Mouse (Mus musculus) olfactory bulb, adult 2 months (tissue): ENCODE results near the gene Gm17079.

ENCODE experiments used
- CTCF ChIP-seq: fragments of 200-500 bp; IDR thresholded peaks from 2 replicates; pipeline ENCODE4 v1.5.1; 2012; ENCODE audit warnings: low read depth, mild to moderate bottlenecking, low read length, moderate library complexity; ENCODE audit not compliant: insufficient read depth
- POLR2A ChIP-seq: fragments of 200-500 bp; IDR thresholded peaks from 2 replicates; pipeline ENCODE4 v1.6.1; 2012; ENCODE audit warnings: mild to moderate bottlenecking, low read depth, low read length, moderate library complexity; ENCODE audit not compliant: insufficient read depth

GRCm38 (mm10) chr14:51738411-51739149, 43.3 kb upstream of the Gm17079 start:
- TF ChIP-seq POLR2A = no peak
- TF ChIP-seq CTCF = no peak
